Mouse (Mus musculus): Measurements from ENCODE around the gene Cpt1c. TPM values are rescaled to one million over a fixed set of nuclear protein-coding genes. Genes with fewer than 3 reads are reported as not detected.

The Cpt1c gene
- polyA plus RNA-seq, 1 experiment from 2014 or later, result 25.2 TPM

- H3K4me1 ChIP-seq (ENCODE audit: control insufficient read depth, insufficient read depth, low read length), result peaks cover 9% of the 10 kb centered on the region
- ATAC-seq (ENCODE audit: insufficient read depth, low FRiP score, low TSS enrichment) (no peak), DNase-seq (ENCODE audit: low spot score) (no peak)
- H3K9ac ChIP-seq (ENCODE audit: low read length), result no peak overlapping the region
- no peak overlapping the region for H3K4me2 ChIP-seq (ENCODE audit: low read depth)
- H3K9me3 ChIP-seq (ENCODE audit: control insufficient read depth, low read length), result no peaks in the 10 kb centered on the region
- WGBS, result 79% methylated on average over 3 of the region's 3 CpGs
- peaks cover 7% of the 10 kb centered on the region for H3K36me3 ChIP-seq (ENCODE audit: control insufficient read depth, insufficient read depth, low read length)
- H3K27me3 ChIP-seq (ENCODE audit: control insufficient read depth, insufficient read depth, low read length), result no peaks in the 10 kb centered on the region
- H3K4me3 ChIP-seq (ENCODE audit: low read depth, low read length), result no peak overlapping the region
- H3K27ac ChIP-seq (ENCODE audit: low read depth, low read length), result no peak overlapping the region
Observed at GRCm38 (mm10) chr7:44925468-44925867, 49.2 kb downstream of the Cpt1c start.

- no peak overlapping the region for H3K9ac ChIP-seq (ENCODE audit: low read length)
- DNase-seq (ENCODE audit: low spot score) (no peak), ATAC-seq (ENCODE audit: insufficient read depth, low FRiP score, low TSS enrichment) (no peak)
- H3K27ac ChIP-seq (ENCODE audit: low read depth, low read length), result no peak overlapping the region
- no peak overlapping the region for H3K4me3 ChIP-seq (ENCODE audit: low read depth, low read length)
- no peaks in the 10 kb centered on the region for H3K9me3 ChIP-seq (ENCODE audit: control insufficient read depth, low read length)
- no peak overlapping the region for H3K4me2 ChIP-seq (ENCODE audit: low read depth)
- no peaks in the 10 kb centered on the region for H3K4me1 ChIP-seq (ENCODE audit: control insufficient read depth, insufficient read depth, low read length)
- H3K36me3 ChIP-seq (ENCODE audit: control insufficient read depth, insufficient read depth, low read length), result peaks cover 9% of the 10 kb centered on the region
- no peaks in the 10 kb centered on the region for H3K27me3 ChIP-seq (ENCODE audit: control insufficient read depth, insufficient read depth, low read length)
Observed at GRCm38 (mm10) chr7:44922530-44922929, 52.1 kb downstream of the Cpt1c start.

GRCm38 (mm10) chr7:44919127-44919526 lies 55.5 kb downstream of the Cpt1c start:
- Histone ChIP-seq H3K4me3 (ENCODE audit: low read depth, low read length) (no peak overlapping the region), H3K27me3 (ENCODE audit: control insufficient read depth, insufficient read depth, low read length) (no peaks in the 10 kb centered on the region), H3K9ac (ENCODE audit: low read length) (no peak overlapping the region), H3K27ac (ENCODE audit: low read depth, low read length) (no peak overlapping the region), H3K9me3 (ENCODE audit: control insufficient read depth, low read length) (no peaks in the 10 kb centered on the region), H3K4me1 (ENCODE audit: control insufficient read depth, insufficient read depth, low read length) (no peaks in the 10 kb centered on the region), H3K36me3 (ENCODE audit: control insufficient read depth, insufficient read depth, low read length) (peaks cover 8% of the 10 kb centered on the region), H3K4me2 (ENCODE audit: low read depth) (no peak overlapping the region)
- ATAC-seq (ENCODE audit: insufficient read depth, low FRiP score, low TSS enrichment) (no peak), DNase-seq (ENCODE audit: low spot score) (no peak)
- 94% methylated on average over 5 of the region's 5 CpGs for WGBS

- Histone ChIP-seq H3K27ac (ENCODE audit: low read depth, low read length) (no peak overlapping the region), H3K9ac (ENCODE audit: low read length) (no peak overlapping the region), H3K36me3 (ENCODE audit: control insufficient read depth, insufficient read depth, low read length) (peaks cover 8% of the 10 kb centered on the region), H3K4me1 (ENCODE audit: control insufficient read depth, insufficient read depth, low read length) (no peaks in the 10 kb centered on the region), H3K4me2 (ENCODE audit: low read depth) (no peak overlapping the region), H3K9me3 (ENCODE audit: control insufficient read depth, low read length) (no peaks in the 10 kb centered on the region), H3K4me3 (ENCODE audit: low read depth, low read length) (no peak overlapping the region), H3K27me3 (ENCODE audit: control insufficient read depth, insufficient read depth, low read length) (no peaks in the 10 kb centered on the region)
- ATAC-seq (ENCODE audit: insufficient read depth, low FRiP score, low TSS enrichment) (no peak), DNase-seq (ENCODE audit: low spot score) (no peak)
- 73% methylated on average over 3 of the region's 3 CpGs for WGBS
Observed at GRCm38 (mm10) chr7:44918219-44918618, 56.4 kb downstream of the Cpt1c start.

GRCm38 (mm10) chr7:44916881-44917280 lies 57.8 kb downstream of the Cpt1c start:
- H3K27me3 ChIP-seq (ENCODE audit: control insufficient read depth, insufficient read depth, low read length), result no peaks in the 10 kb centered on the region
- no peak overlapping the region for H3K4me3 ChIP-seq (ENCODE audit: low read depth, low read length)
- no peaks in the 10 kb centered on the region for H3K9me3 ChIP-seq (ENCODE audit: control insufficient read depth, low read length)
- no peaks in the 10 kb centered on the region for H3K4me1 ChIP-seq (ENCODE audit: control insufficient read depth, insufficient read depth, low read length)
- ATAC-seq (ENCODE audit: insufficient read depth, low FRiP score, low TSS enrichment) (no peak), DNase-seq (ENCODE audit: low spot score) (no peak)
- peaks cover 7% of the 10 kb centered on the region for H3K36me3 ChIP-seq (ENCODE audit: control insufficient read depth, insufficient read depth, low read length)
- WGBS, result 94% methylated on average over 4 of the region's 4 CpGs
- no peak overlapping the region for H3K4me2 ChIP-seq (ENCODE audit: low read depth)
- no peak overlapping the region for H3K27ac ChIP-seq (ENCODE audit: low read depth, low read length)
- no peak overlapping the region for H3K9ac ChIP-seq (ENCODE audit: low read length)

- WGBS, result 92% methylated on average over 6 of the region's 6 CpGs
- no peaks in the 10 kb centered on the region for H3K4me1 ChIP-seq (ENCODE audit: control insufficient read depth, insufficient read depth, low read length)
- H3K9me3 ChIP-seq (ENCODE audit: control insufficient read depth, low read length), result no peaks in the 10 kb centered on the region
- no peaks in the 10 kb centered on the region for H3K27me3 ChIP-seq (ENCODE audit: control insufficient read depth, insufficient read depth, low read length)
- no peak overlapping the region for H3K4me2 ChIP-seq (ENCODE audit: low read depth)
- H3K4me3 ChIP-seq (ENCODE audit: low read depth, low read length), result no peak overlapping the region
- no peak overlapping the region for H3K27ac ChIP-seq (ENCODE audit: low read depth, low read length)
- DNase-seq (ENCODE audit: low spot score), result no peak
- peaks cover 7% of the 10 kb centered on the region for H3K36me3 ChIP-seq (ENCODE audit: control insufficient read depth, insufficient read depth, low read length)
- ATAC-seq (ENCODE audit: insufficient read depth, low FRiP score, low TSS enrichment), result no peak
- no peak overlapping the region for H3K9ac ChIP-seq (ENCODE audit: low read length)
Observed at GRCm38 (mm10) chr7:44916191-44916590, 58.5 kb downstream of the Cpt1c start.

GRCm38 (mm10) chr7:44915314-44915713 lies 59.3 kb downstream of the Cpt1c start:
- 95% methylated on average over 9 of the region's 9 CpGs for WGBS
- Histone ChIP-seq H3K36me3 (ENCODE audit: control insufficient read depth, insufficient read depth, low read length) (peaks cover 9% of the 10 kb centered on the region), H3K27ac (ENCODE audit: low read depth, low read length) (no peak overlapping the region), H3K27me3 (ENCODE audit: control insufficient read depth, insufficient read depth, low read length) (no peaks in the 10 kb centered on the region), H3K4me2 (ENCODE audit: low read depth) (no peak overlapping the region), H3K4me3 (ENCODE audit: low read depth, low read length) (no peak overlapping the region), H3K9ac (ENCODE audit: low read length) (no peak overlapping the region), H3K9me3 (ENCODE audit: control insufficient read depth, low read length) (no peaks in the 10 kb centered on the region), H3K4me1 (ENCODE audit: control insufficient read depth, insufficient read depth, low read length) (no peaks in the 10 kb centered on the region)
- ATAC-seq (ENCODE audit: insufficient read depth, low FRiP score, low TSS enrichment) (no peak), DNase-seq (ENCODE audit: low spot score) (no peak)

- Histone ChIP-seq H3K4me1 (ENCODE audit: control insufficient read depth, insufficient read depth, low read length) (no peaks in the 10 kb centered on the region), H3K4me3 (ENCODE audit: low read depth, low read length) (no peak overlapping the region)
Observed at GRCm38 (mm10) chr7:44914396-44914795, 60.3 kb downstream of the Cpt1c start.

More at GRCm38 (mm10) chr7:44914396-44914795, 60.3 kb downstream of the Cpt1c start:
- Histone ChIP-seq H3K27ac (ENCODE audit: low read depth, low read length) (no peak overlapping the region), H3K4me2 (ENCODE audit: low read depth) (no peak overlapping the region), H3K27me3 (ENCODE audit: control insufficient read depth, insufficient read depth, low read length) (no peaks in the 10 kb centered on the region), H3K9ac (ENCODE audit: low read length) (no peak overlapping the region), H3K9me3 (ENCODE audit: control insufficient read depth, low read length) (no peaks in the 10 kb centered on the region), H3K36me3 (ENCODE audit: control insufficient read depth, insufficient read depth, low read length) (peaks cover 16% of the 10 kb centered on the region)
- 88% methylated on average over 2 of the region's 2 CpGs for WGBS
- no peak for ATAC-seq (ENCODE audit: insufficient read depth, low FRiP score, low TSS enrichment)
- no peak for DNase-seq (ENCODE audit: low spot score)
